Mouse (Mus musculus) hindbrain, postnatal 0 days (tissue): ENCODE results near the gene Zfp575. TPM values are rescaled to one million over a fixed set of nuclear protein-coding genes. Genes with fewer than 3 reads are reported as not detected.

ENCODE experiments used
- ATAC-seq: fragments of 200-750 bp; cut with Nextera tagmentation; 2 replicates; pipeline ENCODE4 v1.8.0; 2017; ENCODE audit warnings: mild to moderate bottlenecking, moderate TSS enrichment, moderate library complexity
- DNase-seq: peaks from one replicate; pipeline ENCODE4 v3.0.0-alpha.2; 2015; ENCODE audit warnings: low spot score
- H3K27ac ChIP-seq: fragments of 300-500 bp; sonication (generic); 2 replicates; pipeline ENCODE4 v1.5.1; 2014; ENCODE audit warnings: mild to moderate bottlenecking
- H3K27me3 ChIP-seq: fragments of 300-500 bp; sonication (generic); 2 replicates; pipeline ENCODE4 v1.6.1; 2014; ENCODE audit warnings: low read length, mixed read lengths; ENCODE audit not compliant: insufficient read depth
- H3K36me3 ChIP-seq: fragments of 300-500 bp; sonication (generic); 2 replicates; pipeline ENCODE4 v1.6.1; 2014; ENCODE audit warnings: low read length, mixed read lengths; ENCODE audit not compliant: insufficient read depth
- H3K4me1 ChIP-seq: fragments of 300-500 bp; sonication (generic); 2 replicates; pipeline ENCODE4 v1.6.1; 2014; ENCODE audit warnings: antibody characterized with exemption, low read length, mixed read lengths; ENCODE audit not compliant: insufficient read depth
- H3K4me2 ChIP-seq: fragments of 300-500 bp; sonication (generic); 2 replicates; pipeline ENCODE4 v1.6.1; 2014; ENCODE audit warnings: low read depth, mild to moderate bottlenecking, low read length, moderate library complexity, mixed read lengths
- H3K4me3 ChIP-seq: fragments of 300-500 bp; sonication (generic); 2 replicates; pipeline ENCODE4 v1.5.1; 2014; ENCODE audit warnings: low read length
- H3K9ac ChIP-seq: fragments of 300-500 bp; sonication (generic); replicated peaks from 2 replicates; pipeline ENCODE4 v1.6.1; 2014; ENCODE audit warnings: mild to moderate bottlenecking, low read length, moderate library complexity, mixed read lengths
- H3K9me3 ChIP-seq: fragments of 300-500 bp; sonication (generic); 2 replicates; pipeline ENCODE4 v1.6.1; 2016; ENCODE audit warnings: low read length, mixed read lengths
- CTCF ChIP-seq: IDR thresholded peaks from 2 replicates; pipeline ENCODE4 v1.5.1; 2016; ENCODE audit warnings: antibody characterized with exemption, control low read depth, low read depth
- WGBS: fragments of 180-500 bp; shearing (Covaris S2); extraction: QIAGEN DNeasy Blood & Tissue Kit; methylation state at CpG from one replicate; pipeline ENCODE4 v1.1.7; 2014; 5-methylcytosine and 5-hydroxymethylcytosine counted together
- polyA plus RNA-seq: library from polyadenylated mRNA; unstranded; fragments of >200 nt; fragmentation: Nextera tagmentation; extraction: Ambion mirVana; gene quantifications from 2 replicates; pipeline ENCODE4 v1.2.1, GENCODE M21; 2015
- total RNA-seq: library from RNA; depleted of rRNA; stranded (reverse); fragments of >200 nt; gene quantifications from 2 replicates; pipeline ENCODE4 v1.2.3, GENCODE M21; 2014

Gene Zfp575
- total and polyA plus RNA-seq, 2 experiments from 2014 or later = 1.2 to 20.3 TPM

DNA sequence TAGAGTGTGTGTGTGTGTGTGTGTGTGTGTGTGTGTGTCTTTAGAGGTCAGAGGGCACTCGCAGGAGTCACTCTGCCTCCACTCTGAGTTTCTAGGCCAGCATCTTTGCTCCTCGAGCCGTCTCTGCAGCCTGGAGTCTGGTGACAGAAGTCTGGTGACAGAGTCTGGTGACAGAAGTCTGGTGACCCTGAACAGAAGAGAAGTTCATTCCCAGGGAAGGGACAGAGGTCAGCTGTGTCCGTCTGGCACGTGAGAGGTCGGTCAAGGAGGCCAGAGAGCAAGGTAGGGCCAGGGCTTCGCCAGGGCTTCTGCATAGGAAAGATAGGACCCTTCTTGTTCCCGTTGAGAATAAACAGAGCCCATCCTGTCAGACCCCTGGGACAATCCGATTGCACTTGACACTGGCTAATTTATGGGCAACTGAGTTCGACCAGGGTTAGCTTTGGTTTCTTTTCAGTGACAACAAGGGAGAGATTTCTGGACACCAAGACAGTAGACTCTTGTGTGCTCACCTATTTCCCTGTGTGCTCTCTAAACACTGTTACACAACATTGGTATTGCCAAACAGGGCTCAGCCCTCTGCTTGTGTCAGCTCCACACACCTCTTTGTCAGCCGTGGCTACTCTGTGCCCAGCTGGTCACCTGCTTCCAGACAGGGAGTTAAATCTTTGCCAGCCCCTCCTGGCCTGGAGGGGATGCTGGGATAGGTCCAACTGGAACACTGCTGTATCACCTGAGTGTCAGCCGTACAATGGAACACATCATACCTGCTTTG, 35.3 kb downstream of the Zfp575 start:
- ATAC-seq (no peak), DNase-seq (no peak)
- WGBS = 87% methylated on average over 12 of the region's 12 CpGs
- H3K36me3 ChIP-seq = peaks cover 4% of the 10 kb centered on the region; the same call in 1 of the 2 replicates
- no peaks in the 10 kb centered on the region for H3K9me3 ChIP-seq
- H3K27ac ChIP-seq = no peak overlapping the region
- H3K27me3 ChIP-seq = no peaks in the 10 kb centered on the region
- no peak overlapping the region for H3K4me3 ChIP-seq
- no peak overlapping the region for H3K9ac ChIP-seq
- H3K4me1 ChIP-seq = peaks cover 6% of the 10 kb centered on the region; the same call in 1 of the 2 replicates
- no peak overlapping the region for H3K4me2 ChIP-seq
- no peak for TF ChIP-seq CTCF

DNA sequence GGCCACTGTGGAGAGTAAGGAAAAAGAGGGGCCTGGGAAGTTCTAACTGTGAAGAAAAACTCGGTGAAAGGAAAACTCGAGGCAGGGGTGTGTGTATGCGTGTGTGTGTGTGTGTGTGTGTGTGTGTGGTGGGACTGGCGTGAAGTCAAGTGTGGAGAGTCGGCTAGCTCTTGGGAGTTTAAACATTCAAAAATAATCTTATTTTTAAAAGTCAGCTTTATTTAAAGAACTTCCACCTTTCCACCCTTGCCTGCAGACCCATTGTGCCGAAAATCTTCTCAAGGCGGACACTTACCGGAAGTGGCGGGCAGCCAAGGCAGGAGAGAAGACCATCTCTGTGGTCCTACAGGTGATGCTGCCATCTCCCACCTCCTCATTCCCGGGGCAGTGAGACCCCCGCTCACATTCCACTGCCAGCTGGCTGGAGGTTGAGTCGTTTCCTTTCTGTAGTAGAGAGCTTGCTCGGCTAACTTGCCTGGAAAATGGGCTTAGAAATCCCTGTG, 39.9 kb downstream of the Zfp575 start:
- H3K36me3 ChIP-seq = no peaks in the 10 kb centered on the region
- H3K4me3 ChIP-seq = peak overlapping the region; percentile 87
- H3K4me2 ChIP-seq = peak overlapping the region; percentile 64
- H3K27me3 ChIP-seq = no peaks in the 10 kb centered on the region
- TF ChIP-seq CTCF = no peak
- 27% methylated on average over 13 of the region's 13 CpGs for WGBS
- no peaks in the 10 kb centered on the region for H3K9me3 ChIP-seq
- no peak for ATAC-seq
- peaks cover 10% of the 10 kb centered on the region; the same call in 1 of the 2 replicates for H3K4me1 ChIP-seq
- 0 out of 2 replicates have a peak overlapping the region, but pooled peaks have one; percentile 26 for H3K27ac ChIP-seq
- peak overlapping the region; percentile 77 for H3K9ac ChIP-seq
- no peak for DNase-seq

DNA sequence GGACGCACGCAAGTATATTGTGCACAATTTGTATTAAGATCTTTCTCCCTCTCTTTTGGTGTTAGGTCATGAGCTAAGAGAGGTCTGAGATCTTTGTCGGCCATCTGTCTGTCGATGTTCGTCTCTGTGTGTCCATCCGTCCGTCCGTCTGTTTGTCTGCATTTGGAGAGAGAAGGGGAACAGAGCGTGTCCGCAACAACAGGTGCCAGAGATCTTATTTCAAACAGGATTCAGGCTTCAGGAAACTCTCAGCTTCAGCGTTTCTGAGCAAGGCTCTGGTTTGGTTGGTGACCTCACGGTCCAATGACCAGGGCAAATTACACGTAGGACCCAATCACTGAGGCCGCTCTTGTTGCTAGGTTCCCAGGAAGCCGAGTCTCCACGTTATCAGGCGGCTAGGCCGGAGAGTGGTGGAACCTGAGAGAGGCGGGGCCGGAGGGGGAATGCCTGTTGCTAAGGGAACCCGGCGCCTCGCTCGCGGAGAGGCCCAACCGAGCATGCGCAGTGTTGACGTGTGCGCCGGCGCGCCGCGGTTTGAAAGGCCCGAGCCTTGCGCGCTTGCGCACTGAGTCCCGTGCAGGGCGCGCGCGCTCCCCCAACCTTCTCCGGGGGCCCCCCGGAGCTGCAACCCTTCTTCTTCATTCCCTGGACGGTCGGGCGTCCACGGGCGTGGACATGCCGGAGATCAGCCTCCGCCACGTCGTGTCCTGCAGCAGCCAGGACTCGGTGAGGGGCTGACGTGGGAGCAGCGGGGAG, 40.6 kb downstream of the Zfp575 start:
- H3K4me3 ChIP-seq = peak overlapping the region; percentile 87
- no peaks in the 10 kb centered on the region for H3K36me3 ChIP-seq
- peak overlapping the region; percentile 33 for H3K27ac ChIP-seq
- H3K4me1 ChIP-seq = peaks cover 10% of the 10 kb centered on the region; the same call in 1 of the 2 replicates
- no peaks in the 10 kb centered on the region for H3K9me3 ChIP-seq
- WGBS = under 1% methylated on average over 53 of the region's 57 CpGs
- no peaks in the 10 kb centered on the region for H3K27me3 ChIP-seq
- no peak for TF ChIP-seq CTCF
- H3K9ac ChIP-seq = peak overlapping the region; percentile 77
- H3K4me2 ChIP-seq = peak overlapping the region; percentile 64
- ATAC-seq (peak; percentile 99), DNase-seq (peak; percentile 100)

DNA sequence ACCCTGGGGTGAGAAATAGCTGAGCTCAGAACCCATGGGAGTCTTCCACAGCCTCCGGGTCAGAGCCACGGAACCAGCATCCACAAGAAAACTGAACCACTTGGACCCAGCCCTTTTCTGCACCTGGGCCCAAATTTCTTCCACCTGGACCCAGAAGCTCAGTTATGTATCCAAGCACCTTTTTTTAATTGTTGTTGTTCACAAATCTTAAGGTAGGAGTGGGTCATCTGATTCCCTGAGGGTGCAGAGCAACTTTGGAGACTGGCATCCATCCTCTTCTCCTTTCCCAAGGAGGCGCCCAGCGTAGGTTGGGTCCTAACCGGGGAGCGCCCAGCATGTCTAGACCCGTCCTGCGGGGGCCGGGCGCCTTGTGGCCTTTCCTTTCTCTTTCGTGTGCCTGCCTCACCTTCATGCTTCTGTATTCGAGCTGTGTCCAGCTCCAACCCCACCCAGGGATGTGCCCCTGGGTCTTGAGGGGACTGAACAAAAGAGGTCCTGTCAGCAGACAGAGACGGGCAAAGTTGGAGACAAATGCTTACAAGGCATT, 41.3 kb downstream of the Zfp575 start, which contains the start of the genes Pinlyp and Xrcc1:
Gene Pinlyp (minus strand): TSS at position 51 of the 547 bp plus-strand sequence.
Gene Xrcc1 (plus strand): TSS at position 222 of the 547 bp plus-strand sequence.
- Histone ChIP-seq H3K9ac (peak within 1 kb of the TSS; percentile 77), H3K4me2 (peak within 1 kb of the TSS; percentile 64), H3K9me3 (no peaks in the 10 kb centered on the region), H3K27ac (peak within 1 kb of the TSS; percentile 33), H3K4me3 (peak within 1 kb of the TSS; percentile 87), H3K36me3 (no peaks in the 10 kb centered on the region), H3K4me1 (peaks cover 10% of the 10 kb centered on the region; the same call in 1 of the 2 replicates), H3K27me3 (no peaks in the 10 kb centered on the region)
- WGBS = 35% methylated on average over 13 of the region's 13 CpGs
- DNase-seq = no peak
- ATAC-seq = peak; percentile 8; the same call in 1 of the 2 replicates
- TF ChIP-seq CTCF = no peak

DNA sequence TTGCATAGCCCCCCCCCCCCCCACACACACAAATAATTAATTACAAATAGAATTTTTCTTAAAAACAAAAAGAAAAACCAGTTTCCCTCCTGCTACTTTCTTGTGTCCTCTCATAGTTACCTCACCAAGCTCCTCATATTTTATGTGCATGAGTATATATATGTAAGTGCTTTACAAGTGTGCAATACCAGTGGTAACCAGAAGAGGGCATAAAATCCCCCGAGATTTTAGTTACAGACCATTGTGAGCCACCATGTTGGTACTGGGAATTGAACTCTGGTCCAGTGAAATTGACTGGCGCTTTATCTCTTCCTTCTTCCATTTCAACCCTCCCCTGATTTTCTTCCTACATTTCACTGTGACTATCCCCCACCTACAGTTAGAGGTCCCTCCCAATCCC, 42.9 kb downstream of the Zfp575 start:
- no peak overlapping the region for H3K4me2 ChIP-seq

DNA sequence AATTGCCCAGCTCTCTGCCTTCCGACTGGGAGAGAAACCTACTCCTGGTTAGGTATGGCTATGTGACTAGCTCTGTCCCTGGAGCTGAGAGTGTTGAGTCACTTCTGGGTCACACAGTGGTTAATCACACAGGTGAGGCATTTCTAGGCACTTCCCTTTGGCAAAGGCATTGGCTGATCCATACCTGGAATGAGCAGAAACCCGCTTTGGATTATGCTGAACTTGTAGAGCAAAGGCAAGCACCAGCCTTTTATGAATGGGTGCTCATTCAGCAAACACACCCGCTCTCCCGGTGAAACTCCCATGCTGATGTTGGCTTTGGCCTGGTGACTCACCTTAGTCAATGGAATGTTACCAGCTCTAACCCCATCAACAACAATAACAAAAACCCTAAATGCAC, 47.8 kb downstream of the Zfp575 start:
- no peak for ATAC-seq
- H3K9me3 ChIP-seq = no peaks in the 10 kb centered on the region
- no peak overlapping the region for H3K4me3 ChIP-seq
- 0 out of 2 replicates have a peak, but pooled peaks cover 6% of the 10 kb centered on the region for H3K36me3 ChIP-seq
- DNase-seq = no peak
- no peaks in the 10 kb centered on the region for H3K27me3 ChIP-seq
- 97% methylated on average over 4 of the region's 4 CpGs for WGBS
- no peak overlapping the region for H3K9ac ChIP-seq
- H3K4me1 ChIP-seq = no peaks in the 10 kb centered on the region
- H3K4me2 ChIP-seq = no peak overlapping the region
- no peak overlapping the region for H3K27ac ChIP-seq
- TF ChIP-seq CTCF = no peak

More for the DNA sequence above, 42.9 kb downstream of the Zfp575 start:
- H3K4me3 ChIP-seq = no peak overlapping the region
- H3K27me3 ChIP-seq = no peaks in the 10 kb centered on the region
- H3K36me3 ChIP-seq = no peaks in the 10 kb centered on the region
- ATAC-seq (no peak), DNase-seq (no peak)
- no peaks in the 10 kb centered on the region for H3K9me3 ChIP-seq
- peak; percentile 41; the same call in 1 of the 2 replicates for TF ChIP-seq CTCF
- no peak overlapping the region for H3K9ac ChIP-seq
- 83% methylated on average over 2 of the region's 2 CpGs for WGBS
- H3K27ac ChIP-seq = no peak overlapping the region
- peaks cover 10% of the 10 kb centered on the region; the same call in 1 of the 2 replicates for H3K4me1 ChIP-seq
